Mouse (Mus musculus): ENCODE data around the gene AC109138.7.

DNA sequence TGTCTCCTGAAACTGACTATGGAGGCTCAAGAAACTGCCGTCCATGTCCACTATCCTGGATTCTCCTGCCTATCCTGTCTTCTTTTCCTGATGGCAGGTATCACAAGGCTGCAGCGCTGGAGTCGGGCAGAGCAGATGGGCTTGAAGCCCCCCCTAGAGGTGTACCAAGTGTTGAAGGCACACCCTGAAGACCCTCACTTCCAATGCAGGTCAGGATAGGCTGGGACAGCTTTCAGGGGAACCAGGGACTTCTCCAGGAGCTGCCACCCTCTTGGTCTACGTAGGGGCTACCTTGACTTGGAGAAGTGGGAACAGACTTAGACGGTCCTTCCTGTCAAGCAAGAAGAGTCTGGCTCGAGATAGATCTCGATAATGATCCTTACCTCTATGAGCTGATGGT, 18.5 kb downstream of the AC109138.7 start:
- no peak for TF ChIP-seq CTCF (IDR thresholded peaks at IDR 0.05; ENCODE audit: low read depth)
- no peak for TF ChIP-seq EP300 (IDR thresholded peaks at IDR 0.05; ENCODE audit: low read depth)

Measured in liver, embryonic 14.5 days (tissue).